Mouse (Mus musculus): ENCODE results near the gene Plekha7.

DNA sequence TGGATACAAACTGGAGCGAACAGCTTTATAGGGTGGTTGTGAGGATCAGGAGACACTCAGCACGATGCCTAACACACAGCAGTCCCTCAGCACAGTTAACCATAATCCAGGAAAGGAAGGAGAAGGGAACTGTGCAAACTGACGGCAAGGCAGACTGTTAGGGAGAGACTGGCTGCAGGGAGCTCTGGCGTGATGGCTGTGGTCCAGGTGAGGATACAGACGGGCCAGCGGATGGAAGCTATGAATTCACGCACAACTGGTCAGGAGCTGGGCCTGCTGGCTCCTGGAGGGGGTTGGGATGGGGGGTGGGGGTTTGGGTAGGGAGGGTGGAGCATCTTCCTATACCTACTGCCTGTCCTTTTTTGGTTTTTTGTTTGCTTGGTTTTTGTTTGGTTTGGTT lies 182.5 kb downstream of the Plekha7 start:
- TF ChIP-seq CTCF (IDR thresholded peaks at IDR 0.05) (no peak), EP300 (IDR thresholded peaks at IDR 0.05) (no peak)
